Mouse (Mus musculus) cerebellum, postnatal 10 days (tissue): ENCODE measurements around the gene Scfd2.
A peak's percentile ranks its signal among the peaks of the same experiment; 100 is the strongest.

Source experiments
- DNase-seq, 2 experiments: peaks; one replicate each; pipeline ENCODE4 v3.0.0; 2021; ENCODE audit warnings: mixed read lengths in 2 of 2

Gene Scfd2

DNA sequence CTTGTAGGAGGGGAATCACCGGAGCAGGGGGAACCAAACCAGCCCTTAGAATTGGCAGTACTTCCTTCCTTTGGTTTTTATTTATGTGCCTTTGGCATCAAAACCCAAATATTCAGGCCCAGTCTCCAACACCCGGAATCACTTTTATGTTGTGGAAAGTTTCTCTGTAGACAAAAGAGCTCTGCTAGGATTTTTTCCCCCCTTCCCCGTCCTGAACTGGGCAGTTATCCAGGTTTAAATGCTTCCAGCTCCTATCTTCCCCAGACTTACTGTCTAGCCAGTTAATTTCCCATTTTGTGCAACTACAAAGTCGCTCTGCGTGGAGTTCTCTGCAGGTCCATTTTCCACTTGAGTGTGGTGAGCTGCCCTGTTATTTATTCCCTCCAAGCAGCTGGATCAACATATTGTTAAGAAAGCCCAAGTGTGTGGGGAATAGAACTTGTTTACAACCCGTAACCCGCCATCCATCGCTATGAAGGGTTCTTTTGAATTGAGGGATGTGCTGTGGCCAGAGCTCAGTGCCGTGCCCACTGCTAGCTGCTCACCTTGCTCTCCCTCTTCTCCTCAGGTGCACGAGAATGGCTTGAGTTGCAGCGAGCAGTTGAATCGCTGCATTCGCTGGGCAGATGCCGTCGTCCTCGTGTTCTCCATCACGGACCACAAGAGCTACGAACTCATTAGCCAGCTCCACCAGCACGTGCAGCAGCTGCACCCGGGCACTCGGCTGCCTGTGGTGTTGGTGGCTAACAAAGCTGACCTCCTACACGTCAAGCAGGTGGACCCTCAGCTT, 333.8 kb downstream of the Scfd2 start:
- DNase-seq = peak; percentile 36 to 45

DNA sequence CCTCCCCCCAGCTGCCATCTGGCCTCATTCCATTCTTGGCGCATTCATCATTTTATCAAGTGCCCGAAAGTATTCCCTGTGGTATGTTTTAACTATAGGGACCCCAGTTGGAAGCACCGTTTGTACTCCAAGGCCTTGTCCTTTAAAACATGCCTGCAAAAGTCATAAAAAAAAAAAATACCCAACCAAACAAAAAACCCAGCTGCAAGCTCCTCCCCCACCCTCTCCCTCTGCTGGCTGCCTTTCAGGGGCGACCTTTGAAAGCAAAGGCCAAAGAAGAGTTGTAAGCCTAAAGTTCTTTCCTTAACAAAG, 335.3 kb downstream of the Scfd2 start:
- peak; percentile 53 to 60 for DNase-seq

DNA sequence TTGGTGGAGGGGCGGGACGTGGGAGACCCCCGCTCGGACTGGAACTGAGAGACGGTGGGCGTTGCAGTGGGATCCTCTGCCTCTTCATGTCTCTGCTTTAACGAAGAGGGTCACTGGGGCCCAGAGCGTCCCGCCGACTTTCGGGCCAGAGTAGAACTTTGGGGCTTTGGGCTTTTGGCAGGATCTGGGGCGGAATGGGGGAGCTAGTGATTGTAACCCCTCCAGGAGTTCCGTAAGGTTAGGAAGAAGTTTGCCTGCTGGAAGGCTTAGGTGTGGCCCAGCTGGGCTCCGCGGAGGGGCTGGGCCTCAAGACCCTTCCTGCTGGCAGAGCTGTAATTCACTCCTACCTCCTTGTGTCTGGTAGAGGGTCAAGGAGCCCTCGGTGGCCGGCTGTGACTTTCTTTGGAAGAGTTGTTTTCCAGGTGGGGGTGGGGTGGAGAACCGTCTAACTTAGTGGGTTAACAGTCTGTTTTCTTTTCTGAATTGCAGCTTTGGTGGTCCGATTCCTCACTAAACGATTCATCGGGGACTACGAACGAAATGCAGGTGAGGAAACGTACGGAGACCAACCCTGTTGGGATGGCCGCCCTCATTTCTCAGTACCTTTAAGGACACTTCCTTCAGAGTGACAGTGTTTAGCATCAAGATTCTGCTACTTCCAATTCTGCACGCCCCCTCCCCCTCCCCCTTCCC, 335.8 kb downstream of the Scfd2 start:
- DNase-seq = peak in 1 of 2 experiments; percentile 52

DNA sequence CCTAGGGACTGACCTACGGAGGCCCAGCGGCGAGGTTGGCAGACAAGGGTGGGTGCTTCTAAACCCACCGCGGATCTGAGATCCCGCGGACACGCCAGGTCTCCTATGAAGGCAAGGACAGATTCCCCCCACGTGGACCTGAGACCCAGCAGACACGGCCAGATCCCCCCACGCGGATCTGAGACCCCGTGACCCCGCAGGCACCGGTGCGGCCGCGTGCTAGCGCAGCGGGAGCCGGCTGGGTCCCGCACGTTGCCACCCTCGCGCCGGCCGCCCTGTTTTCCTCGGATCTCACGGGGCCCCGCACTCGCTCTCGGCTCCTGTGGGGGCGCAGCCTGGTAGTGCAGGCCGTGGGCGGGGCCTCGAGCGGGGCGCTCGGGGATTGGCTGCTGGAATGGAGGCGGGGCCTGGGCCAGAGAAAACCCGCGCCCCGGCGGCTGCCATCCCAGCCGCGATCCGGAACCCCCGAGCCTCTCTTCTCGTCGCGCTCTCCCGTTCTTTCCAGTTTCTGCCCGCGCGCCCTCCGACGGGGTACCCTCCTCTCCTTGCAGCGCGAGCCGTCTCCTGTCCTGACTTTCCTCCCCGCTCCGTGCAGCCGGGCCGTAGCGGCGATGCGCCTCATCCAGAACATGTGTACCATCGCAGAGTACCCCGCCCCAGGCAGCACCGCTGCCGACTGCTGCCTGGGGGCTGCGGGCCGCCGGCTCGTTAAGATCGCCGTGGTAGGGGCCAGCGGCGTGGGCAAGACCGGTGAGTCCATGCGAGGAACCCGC, 336.5 kb downstream of the Scfd2 start, which contains the start of gene Rasl11b:
Rasl11b (plus strand) TSS at position 446 of the 773 bp plus-strand sequence.
- DNase-seq = peak; percentile 97 to 98

DNA sequence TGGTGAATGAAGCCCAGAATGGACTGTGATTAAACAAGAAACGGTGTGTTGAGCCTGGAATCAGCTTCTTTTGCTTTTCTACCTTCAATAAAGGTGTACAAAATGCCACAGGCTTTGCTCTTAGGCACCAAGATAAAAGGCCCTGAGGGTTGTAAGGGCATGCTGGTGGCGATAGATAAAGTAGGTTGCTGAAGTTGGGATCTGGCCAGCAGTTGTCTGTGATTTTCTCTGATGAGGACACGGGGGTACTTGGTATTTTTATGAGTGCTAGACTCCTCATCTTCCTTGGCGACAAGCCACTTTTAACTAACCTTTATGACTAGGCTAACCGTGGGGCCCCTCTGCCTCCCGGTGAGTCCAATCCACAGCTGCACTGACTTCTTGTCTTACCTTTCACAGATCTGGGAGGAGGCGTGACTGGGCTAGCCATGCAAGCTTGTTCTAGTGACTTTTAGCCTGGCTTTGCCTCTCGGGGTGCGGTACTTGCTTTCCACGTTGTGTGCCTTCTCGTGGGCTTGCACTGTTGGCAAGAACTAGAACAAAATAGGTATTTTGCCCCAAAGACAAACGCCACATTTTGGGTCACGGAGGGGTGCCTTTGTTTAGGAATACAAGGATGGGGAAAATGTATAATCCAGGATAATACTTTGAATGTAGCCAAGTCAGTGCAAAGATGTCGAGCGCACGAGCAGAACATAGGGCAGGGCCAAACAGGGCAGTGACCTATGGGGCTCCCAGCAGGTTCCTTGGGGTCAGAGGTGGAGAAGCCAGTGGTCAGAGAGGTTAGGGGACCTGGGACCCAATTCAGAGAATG, 337.3 kb downstream of the Scfd2 start:
- DNase-seq = peak in 1 of 2 experiments; percentile 26

DNA sequence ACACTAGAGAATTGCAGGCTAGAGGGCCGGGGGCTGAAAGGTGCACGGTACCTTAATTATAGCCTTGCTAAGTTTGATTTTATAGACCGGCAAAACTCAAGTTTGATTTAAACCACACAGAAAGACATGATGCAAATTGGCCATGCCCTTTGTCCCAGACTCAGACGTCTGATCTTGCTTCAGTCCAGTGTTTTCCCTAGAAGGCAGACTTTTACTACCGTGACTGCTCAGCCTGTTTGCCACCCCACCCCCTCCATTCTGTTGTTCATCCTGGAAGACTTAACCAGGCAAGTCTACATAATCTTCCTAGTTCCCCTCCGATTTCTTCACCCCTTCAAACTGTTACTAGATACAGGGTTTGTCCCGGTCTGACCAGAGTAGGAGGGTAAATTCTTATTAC, 337.9 kb downstream of the Scfd2 start:
- DNase-seq = no peak

DNA sequence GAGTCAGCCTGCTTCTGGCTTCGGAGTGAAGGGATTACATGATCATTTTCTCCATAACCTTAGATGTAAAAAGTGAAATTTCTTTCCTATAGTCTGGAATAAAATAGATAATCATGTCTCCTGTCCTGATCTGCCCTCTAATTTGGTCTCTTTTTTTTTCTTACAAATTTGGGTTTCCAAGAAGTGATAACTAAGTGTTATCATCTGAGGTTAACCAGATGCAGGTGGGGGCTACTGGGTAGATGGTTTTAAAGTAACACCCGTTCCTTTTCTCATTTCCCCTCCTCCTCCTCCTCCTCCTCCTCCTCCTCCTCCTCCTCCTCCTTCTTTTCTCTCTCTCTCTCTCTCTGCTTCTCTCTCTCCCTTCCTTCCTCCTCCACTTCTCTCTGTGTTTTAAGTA, 338.6 kb downstream of the Scfd2 start:
- no peak for DNase-seq

DNA sequence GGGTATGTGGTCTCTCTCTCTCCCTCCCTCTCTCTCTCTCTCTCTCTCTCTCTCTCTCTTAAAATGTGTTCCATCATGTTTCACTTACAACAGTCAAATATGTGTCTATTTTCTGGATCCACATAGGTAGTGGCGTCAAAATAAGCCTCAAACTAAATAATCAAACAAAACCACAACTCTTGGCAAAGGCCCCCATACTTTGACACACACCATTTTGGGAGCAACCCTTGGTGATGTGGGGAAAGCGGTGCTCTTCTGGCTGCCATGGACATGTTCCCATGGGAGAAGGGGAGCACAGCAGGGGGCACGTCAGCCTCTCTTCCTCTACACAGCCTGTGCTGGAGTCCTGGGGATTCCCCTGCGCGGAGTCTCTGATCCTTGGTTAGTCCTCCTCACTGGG, 340.6 kb downstream of the Scfd2 start:
- no peak for DNase-seq

DNA sequence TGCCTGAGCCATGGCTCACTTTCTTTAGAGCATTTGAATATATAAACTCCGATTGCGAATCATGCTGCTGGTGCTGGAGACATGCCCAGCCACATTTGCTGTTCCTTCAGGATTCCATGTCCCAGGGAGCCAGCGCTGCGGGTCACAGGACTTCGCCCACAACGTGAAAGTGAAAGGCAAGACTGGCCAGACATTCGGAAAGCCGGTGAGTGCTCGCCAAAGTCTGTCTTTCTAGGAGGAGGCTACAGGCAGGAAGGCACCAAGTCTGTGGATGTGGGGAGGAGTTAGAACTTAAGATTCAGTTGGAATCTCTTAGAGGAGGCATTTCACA, 341.4 kb downstream of the Scfd2 start:
- peak in 1 of 2 experiments; percentile 23 for DNase-seq

DNA sequence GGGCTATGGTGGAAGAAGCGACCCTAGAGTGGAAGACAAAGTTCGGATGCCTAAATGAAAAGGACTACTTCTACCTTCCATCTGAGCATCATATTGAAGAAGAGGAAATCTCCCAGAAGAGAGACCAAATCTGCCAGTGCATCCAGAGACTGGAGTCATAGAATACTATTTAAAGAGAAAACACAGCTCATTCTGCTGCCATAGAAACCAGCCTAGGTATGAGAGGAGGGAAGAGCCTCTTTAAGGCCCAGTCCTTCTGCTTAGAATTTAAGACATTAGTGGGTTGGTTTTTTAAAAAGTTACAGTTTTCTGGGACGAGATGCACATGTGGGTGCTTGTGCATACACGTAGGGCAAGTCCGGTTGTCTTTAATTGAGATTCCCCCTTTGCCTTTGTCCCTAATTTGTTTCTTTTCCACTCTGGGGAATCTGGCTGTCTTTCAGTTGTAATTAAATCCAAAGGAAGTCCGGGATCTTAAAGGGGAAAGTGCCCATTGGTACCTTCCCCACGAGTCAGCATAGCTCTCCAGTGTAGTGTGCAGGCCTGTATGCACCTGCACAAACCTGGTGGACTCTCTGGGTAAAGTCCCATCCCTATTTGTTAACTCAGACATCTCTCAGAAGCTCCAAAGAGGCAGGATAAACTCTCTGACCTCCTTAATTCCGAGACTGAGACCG, 341.9 kb downstream of the Scfd2 start:
- no peak for DNase-seq

DNA sequence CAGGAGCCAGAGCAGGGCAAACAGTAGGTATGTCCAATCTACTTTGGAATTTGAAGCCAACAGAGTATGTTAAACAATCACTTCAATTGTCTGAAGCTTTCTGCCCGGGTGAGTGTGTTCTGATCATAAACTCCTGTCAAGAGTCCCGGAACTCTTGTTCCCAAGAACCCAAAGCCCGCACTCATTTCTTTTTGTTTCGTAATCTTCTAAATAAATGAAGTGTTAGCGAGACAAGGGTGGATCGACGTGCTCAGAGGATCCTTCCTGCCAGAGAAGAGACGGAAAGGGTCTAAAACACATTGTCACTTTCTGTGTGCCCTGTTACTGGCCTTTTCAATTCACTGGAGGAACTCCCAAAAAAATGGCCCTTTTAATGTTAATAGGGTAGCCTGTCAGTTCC, 342.7 kb downstream of the Scfd2 start:
- no peak for DNase-seq

DNA sequence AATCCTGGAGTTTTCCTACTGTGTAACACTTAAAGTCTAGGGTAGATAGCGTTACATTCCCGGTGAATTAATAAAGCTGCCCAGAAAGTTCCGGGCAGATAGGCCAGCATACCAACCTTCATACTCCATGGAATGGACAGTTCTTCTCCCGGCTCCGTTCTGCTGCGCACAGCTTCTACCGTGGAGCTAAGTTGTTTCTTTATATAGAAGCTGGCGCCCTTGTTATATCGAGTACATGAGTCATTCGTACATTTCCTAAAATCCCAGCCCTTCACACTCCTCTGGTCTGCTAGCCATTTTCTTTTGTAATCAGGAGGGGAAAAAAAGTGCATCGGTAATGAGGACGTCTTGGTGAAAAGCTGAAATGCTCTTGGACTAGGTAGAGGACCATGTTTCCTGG, 343.5 kb downstream of the Scfd2 start:
- no peak for DNase-seq

DNA sequence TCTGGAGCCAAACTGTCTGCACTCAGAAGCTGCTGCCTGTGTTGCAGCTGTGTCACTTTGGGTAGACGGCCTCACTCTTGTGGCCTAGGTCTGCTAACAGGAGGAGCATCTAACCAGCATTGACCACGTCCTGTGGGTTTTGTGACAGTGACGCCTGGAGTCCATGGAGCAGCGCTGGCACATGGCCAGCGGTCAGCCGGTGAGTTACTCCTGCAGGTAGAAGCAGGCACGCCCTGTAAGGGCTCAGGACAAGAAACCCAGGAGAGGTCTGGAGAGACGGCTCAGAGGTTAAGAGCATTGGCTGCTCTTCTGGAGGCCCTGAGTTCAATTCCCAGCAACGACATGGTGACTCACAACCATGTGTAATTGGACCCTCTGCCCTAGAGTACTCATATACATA, 347.0 kb downstream of the Scfd2 start:
- DNase-seq = no peak

DNA sequence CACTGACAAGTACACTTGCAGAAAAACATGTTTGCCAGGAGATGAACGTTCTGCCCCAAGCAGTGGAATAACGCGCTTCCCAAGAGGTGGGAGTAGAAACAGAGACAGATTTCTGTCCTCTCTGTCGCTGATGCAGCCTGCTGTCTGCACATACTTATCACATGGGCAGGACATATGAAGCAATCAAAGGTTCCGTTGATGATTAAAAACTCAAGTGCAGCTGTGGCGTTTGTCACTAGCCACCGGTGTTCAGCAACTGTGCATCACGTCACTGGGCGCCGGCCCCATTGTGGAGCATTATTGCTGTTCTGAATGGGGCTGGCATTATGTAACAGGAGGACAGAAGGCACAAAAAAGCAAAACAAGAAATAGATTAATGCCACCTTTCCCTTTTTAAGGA, 348.4 kb downstream of the Scfd2 start:
- no peak for DNase-seq

DNA sequence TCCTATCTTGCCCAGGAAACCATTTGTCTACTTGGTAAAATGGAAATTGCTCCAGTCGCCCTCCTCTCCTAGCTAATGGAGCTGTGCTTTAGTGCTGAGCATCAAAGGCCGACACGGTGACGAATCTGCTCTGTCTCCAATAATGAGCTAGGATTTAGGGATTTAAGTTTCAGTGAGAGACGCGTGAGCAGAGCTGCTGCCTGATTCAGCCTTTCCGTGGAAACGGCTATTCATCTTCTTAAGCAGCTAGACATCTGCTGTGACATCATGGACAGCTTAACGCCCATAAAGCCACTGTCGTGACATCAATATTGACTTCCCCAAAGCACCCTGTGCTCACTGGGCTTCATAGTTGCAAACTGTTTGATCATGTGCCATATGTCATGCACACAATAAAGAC, 351.3 kb downstream of the Scfd2 start:
- no peak for DNase-seq

DNA sequence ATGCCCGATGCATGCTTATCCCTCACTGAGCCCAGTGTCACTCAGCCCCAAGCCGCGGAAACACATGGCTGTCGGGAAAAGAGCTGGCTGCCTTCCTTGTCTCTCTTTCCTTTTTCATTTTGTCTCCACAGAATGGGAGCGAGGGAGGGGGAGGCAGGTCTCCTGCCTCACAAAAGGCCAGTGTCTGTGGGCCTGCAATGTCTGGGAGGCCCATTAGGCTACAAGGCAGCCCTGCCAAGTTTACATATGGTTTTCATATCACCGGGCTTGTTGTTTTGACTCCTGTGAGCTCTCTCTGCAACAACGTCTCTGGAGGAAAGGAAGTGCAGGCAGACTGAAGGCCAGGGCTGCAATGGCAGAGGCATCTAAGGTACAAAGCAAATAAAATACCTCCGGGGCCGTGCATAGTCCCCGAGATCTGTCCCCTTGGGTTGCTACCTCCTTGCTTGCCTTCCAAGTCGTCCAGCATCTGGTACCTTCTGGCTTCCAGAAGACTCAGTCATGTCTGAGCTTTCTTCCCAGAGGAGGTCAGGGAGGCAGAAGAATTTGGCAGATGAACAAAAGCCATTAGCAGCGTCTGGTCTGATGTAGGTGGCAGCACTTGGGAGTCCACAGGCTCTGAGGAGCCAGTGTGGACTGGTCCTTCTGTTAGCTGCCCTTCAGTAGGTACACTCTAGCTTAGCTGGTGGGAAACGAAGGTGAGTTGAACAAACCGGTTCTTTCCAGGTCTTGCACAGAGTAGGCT, 355.9 kb downstream of the Scfd2 start:
- DNase-seq = peak; percentile 49 to 62

DNA sequence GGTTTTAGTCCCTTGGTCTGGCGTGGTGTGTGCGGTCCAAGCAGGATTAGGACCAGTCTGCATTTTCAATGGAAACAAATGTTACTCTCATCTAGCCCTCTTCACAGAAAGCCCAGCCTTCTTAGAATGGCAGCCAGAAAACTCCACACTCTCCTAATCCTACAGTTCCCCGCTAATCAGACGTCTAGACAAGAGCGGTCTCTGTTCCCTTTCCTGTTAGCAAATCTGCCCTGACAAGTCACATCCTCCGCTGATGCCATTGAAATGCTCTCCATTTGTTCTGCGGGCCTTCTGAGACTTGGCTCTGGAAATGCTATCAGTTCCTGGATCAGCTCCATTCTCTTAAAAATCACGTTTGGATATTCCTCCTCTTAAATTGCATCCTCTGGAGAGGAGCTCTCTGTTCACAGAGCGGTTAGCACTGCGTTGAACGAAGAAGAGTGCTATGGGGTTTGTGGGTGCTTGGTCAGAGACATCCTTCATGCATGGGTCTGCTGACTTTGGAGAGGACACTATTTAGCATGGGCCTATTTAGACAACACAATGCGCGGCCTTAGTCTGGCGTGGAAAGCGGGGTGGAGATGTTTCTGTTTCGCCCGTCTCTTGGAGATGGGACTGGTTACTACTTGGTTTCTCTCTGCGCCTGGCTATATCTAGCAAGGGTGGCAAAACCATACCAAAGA, 358.3 kb downstream of the Scfd2 start:
- DNase-seq = peak; percentile 24 to 28

DNA sequence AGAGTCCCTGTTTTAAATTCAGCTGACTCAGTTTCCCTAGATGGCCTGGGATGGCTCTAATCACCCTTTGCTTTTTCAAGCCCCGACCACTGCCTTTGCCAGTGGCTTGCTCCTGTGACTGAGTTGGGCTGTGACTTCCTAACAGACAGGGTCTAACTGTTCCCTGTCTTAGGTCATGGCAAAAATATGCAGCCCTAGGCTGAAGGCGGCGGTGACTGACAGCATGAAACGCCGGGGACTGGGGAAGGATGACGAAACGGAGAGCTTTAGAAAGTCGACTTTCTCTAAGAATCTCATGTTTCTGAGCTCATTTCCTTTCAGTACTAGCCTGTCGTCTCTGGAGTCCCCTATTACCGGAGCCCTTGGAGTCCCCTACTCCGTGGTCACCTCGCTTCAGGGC, 359.4 kb downstream of the Scfd2 start:
- DNase-seq = no peak

DNA sequence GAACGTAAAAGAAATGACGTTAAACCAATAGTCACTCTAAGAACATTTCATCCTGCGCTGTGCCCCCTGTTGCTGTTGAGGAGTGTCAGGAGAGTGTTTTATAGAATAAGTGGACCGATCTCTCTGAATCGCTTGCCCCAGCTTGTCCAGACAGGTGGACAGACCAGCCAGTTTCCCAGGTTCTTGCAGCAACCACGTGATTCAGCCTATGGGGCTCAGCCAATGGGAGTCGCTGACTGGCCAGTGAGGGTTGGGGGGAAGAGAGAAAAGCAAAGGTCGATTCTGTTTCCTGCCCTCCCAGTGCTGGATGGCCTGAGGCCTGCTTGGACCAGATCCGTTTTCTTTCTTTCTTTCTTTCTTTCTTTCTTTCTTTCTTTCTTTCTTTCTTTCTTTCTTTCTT, 359.8 kb downstream of the Scfd2 start:
- no peak for DNase-seq

DNA sequence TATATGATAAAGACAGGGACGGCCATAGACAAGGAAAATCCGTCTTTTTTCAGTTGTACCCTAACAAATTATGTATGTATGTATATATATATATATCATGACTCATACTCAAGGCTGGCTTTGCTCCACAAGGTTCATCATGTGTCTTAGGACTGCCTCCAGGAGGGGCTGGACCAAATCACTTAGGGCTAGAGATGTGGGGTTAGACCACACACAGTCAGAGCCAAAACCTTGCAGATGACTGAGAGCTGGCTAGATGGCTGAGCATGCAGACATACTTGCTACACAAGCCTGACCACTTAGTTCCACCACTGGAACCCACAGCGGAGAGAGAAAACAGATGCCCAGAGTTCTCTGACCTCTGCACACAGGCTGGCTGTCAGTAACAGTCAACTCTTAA, 363.5 kb downstream of the Scfd2 start:
- DNase-seq = no peak

DNA sequence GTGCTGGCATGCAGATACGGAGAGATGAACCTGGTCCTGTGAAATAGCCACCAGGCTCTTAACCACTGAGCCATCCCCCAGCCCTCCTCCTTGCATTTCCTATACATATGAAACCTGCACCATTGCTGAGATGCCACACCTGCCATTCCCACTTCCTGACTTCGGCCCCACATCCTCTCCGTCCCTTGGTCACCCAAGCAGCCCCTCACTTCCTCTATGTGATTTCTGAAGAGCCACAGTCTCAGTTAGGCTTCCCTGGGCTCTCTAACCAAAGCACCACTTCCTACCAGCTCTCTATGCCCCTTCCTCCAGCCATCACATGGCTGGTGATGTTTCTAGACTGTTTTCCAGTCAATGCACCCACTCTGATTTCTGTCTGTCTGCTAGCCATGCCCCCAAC, 364.9 kb downstream of the Scfd2 start:
- no peak for DNase-seq
